In the genomic region with DNA sequence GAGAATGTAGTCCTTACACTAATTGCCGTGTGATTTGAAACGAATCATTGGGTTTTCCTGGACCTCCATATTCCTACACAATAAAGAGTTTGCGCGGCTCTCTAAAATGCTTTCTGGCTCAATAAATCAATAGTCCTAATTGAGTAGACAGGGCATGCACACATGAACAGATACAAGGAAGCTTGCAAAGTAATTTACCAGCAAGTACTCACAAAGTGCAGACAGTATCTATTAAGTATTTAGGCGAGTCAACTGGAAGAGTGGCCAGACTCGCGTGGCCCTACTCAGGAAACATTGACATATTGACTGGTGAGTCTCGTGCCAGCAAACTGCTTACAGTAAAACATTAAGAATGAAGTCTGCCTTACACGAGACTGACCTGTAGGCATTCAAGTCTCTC, we compare ENCODE assay signal across 20 mouse cellular contexts.
"Had no signal": no experiment of that assay in that cellular context is flagged by ENCODE, and none has a peak within 500 bp of the region (broad histone marks: within the 10 kb centered on the region; RNA-seq: fewer than 3 reads in every experiment).

No protein-coding gene starts in this region.

- ATAC-seq: liver, postnatal 0 days; lung, postnatal 0 days; midbrain, embryonic 13.5 days; midbrain, embryonic 15.5 days had no signal

- H3K4me1 ChIP-seq: liver, embryonic 13.5 days; liver, embryonic 15.5 days; lung, embryonic 15.5 days; midbrain, embryonic 13.5 days; midbrain, embryonic 15.5 days; neural tube, embryonic 12.5 days had no signal

- H3K9ac ChIP-seq: liver, embryonic 13.5 days; liver, embryonic 15.5 days; liver, postnatal 0 days; lung, embryonic 15.5 days; midbrain, embryonic 13.5 days; midbrain, embryonic 15.5 days; neural tube, embryonic 12.5 days had no signal

- DNase-seq: liver, embryonic 13.5 days; liver, postnatal 0 days; lung, adult 2 months; lung, postnatal 14 days; lung, postnatal 36 days; right cerebral cortex, adult 18-20 months; right cerebral cortex, postnatal 25 days; right cerebral cortex, postnatal 4 days; spleen, adult 18-20 months; thymus, adult 18-20 months; thymus, postnatal 14 days; thymus, postnatal 36 days had no signal

- H3K9me3 ChIP-seq: liver, embryonic 13.5 days; liver, embryonic 15.5 days; lung, embryonic 15.5 days; megakaryocyte, embryonic 14.5 days; midbrain, embryonic 13.5 days; midbrain, embryonic 15.5 days; neural tube, embryonic 12.5 days had no signal

- H3K27ac ChIP-seq: liver, embryonic 13.5 days; liver, embryonic 15.5 days; lung, embryonic 15.5 days; macrophage; midbrain, embryonic 13.5 days; midbrain, embryonic 15.5 days; neural tube, embryonic 12.5 days had no signal

- H3K4me2 ChIP-seq: liver, embryonic 13.5 days; liver, embryonic 15.5 days; lung, embryonic 15.5 days; midbrain, embryonic 13.5 days; midbrain, embryonic 15.5 days; neural tube, embryonic 12.5 days had no signal

- H3K36me3 ChIP-seq: liver, embryonic 13.5 days; liver, embryonic 15.5 days; lung, embryonic 15.5 days; midbrain, embryonic 13.5 days; midbrain, embryonic 15.5 days; neural tube, embryonic 12.5 days had no signal

- H3K27me3 ChIP-seq: liver, embryonic 13.5 days; lung, embryonic 15.5 days; megakaryocyte, embryonic 14.5 days; midbrain, embryonic 13.5 days; midbrain, embryonic 15.5 days; neural tube, embryonic 12.5 days had no signal

- H3K4me3 ChIP-seq: liver, embryonic 13.5 days; liver, embryonic 15.5 days; lung, embryonic 15.5 days; megakaryocyte, embryonic 14.5 days; midbrain, embryonic 13.5 days; midbrain, embryonic 15.5 days; neural tube, embryonic 12.5 days had no signal
